Mouse (Mus musculus) layer of hippocampus, adult 2 months (tissue): ENCODE results near the gene Inpp4b. TPM values are rescaled to one million over a fixed set of nuclear protein-coding genes. Genes with fewer than 3 reads are reported as not detected.
"Not testable (repeated sequence)": the region's sequence is repeated elsewhere in the genome, so short reads cannot be mapped to it uniquely, and the experiment has no call there.

ENCODE experiments used
- DNase-seq, 2 experiments: peaks; one replicate each; pipeline ENCODE4 v3.0.0; 2022; ENCODE audit warnings: low spot score in 2 of 2
- H3K27ac ChIP-seq: fragments of 200-600 bp; 2 replicates; pipeline ENCODE4 v1.8.1; 2022
- H3K4me3 ChIP-seq: fragments of 200-600 bp; 2 replicates; pipeline ENCODE4 v1.8.1; 2022; ENCODE audit warnings: mild to moderate bottlenecking
- CTCF ChIP-seq: fragments of 200-600 bp; conservative IDR thresholded peaks from 2 replicates; pipeline ENCODE4 v1.8.1; 2022; ENCODE audit warnings: antibody characterized with exemption, mild to moderate bottlenecking, moderate library complexity
- total RNA-seq, 2 experiments: library from RNA; stranded (reverse); gene quantifications; 2 replicates each; pipeline ENCODE4 v1.2.3; 2021

The Inpp4b gene
- total RNA-seq, 2 experiments from 2014 or later: 11.7 to 11.8 TPM

DNA sequence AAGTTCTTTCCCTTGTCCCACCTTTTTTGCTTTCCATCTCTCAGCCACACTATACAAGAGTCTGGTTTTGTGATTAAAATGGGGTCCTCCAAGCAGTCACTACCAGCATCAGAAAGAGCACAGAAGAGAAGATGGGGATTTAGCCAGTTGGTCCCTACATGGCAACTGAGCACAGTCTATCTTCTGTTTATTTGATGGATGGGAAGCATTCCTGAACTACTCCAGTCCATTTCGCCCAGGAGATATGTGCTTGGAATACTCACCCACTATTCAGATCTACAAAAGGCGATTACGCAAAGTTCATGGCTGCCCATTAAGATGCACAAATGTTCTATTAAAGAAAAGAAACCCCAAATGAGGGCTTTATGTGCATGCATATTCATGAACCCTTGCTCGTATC, 661.8 kb downstream of the Inpp4b start:
- H3K4me3 ChIP-seq: no peak overlapping the region
- no peak for TF ChIP-seq CTCF
- H3K27ac ChIP-seq: no peak overlapping the region
- DNase-seq: no peak

DNA sequence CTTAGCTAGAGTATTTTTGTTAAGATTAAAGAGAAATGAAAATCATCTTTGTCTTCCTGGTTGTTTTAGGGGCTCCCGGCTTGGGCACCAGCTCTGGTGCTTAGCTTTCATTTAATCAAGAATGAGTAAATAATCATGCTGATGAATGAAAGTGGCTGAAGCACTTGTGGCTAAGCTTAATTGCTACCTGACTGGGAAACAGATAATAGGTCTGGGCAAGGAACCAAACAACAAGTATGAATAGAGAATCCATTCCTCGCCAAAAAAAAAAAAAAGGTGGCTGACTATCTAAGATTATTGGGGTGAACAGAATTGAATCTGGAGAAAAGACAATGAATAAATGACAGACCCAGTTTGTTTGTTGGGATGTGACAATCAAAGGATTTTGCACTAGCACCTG, 663.1 kb downstream of the Inpp4b start:
- no peak for DNase-seq

DNA sequence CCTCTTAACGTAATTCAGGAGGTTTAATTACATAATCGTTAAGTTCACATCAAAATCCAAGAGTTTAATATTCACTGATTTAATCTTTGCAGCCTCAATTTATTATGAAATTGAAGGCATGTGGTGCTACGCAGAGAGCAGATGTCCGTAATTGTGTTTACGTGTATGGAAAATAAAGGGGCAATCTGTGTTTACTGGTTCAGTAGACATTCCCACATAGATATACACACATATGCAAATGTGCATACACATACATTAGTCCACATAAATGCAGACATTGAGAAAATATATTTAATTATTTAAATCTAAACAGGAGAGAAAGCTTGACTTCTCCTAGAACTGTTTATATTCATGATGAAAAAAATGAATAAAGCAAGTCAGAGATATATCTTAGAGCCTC, 675.4 kb downstream of the Inpp4b start:
- no peak for DNase-seq
- TF ChIP-seq CTCF: no peak
- H3K4me3 ChIP-seq: no peak overlapping the region
- peak overlapping the region; percentile 25; the same call in 1 of the 2 replicates for H3K27ac ChIP-seq

More for the DNA sequence above, 663.1 kb downstream of the Inpp4b start:
- Histone ChIP-seq H3K27ac (no peak overlapping the region), H3K4me3 (no peak overlapping the region)
- no peak for TF ChIP-seq CTCF

DNA sequence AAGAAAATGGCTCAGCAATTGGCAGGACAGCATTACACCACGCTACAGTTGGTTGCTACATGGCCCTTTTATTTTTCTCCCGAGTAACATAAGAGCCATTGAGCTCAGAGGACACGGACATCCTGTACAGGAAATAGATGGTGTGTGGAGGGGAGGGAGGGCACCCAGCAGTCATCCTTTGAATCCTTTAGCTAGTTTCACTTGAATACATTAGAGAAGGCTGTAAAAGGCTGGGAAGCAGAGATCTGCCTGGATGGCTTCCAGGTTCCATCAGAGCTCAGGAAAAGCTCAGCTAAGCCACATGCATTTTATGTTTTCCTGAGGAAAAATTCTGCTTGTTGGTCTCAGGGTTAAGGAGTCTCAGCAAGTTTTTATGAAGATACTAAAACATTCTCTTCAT, 685.0 kb downstream of the Inpp4b start:
- no peak overlapping the region for H3K4me3 ChIP-seq
- DNase-seq: no peak
- no peak overlapping the region for H3K27ac ChIP-seq
- no peak for TF ChIP-seq CTCF

DNA sequence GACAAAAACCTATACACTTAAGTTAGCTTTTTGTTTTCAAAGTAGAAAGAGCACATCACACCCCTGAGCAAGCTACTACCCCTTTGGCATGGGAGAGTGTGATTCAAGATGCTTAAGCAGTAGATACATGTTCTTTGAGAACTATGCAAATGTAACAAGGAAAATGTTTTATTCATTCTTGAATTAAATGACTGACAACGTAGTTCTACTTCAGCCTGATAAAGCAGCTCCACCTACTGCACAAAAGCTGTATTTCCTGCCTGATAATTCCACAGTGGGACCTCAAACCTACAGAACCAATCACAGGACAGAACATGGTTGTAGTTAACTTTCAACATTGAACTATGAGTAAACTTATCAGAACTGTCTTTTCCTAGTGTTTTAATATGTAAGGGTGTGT, 686.5 kb downstream of the Inpp4b start:
- H3K4me3 ChIP-seq: no peak overlapping the region
- TF ChIP-seq CTCF: peak; percentile 83
- H3K27ac ChIP-seq: no peak overlapping the region
- peak; percentile 20 to 55 for DNase-seq

DNA sequence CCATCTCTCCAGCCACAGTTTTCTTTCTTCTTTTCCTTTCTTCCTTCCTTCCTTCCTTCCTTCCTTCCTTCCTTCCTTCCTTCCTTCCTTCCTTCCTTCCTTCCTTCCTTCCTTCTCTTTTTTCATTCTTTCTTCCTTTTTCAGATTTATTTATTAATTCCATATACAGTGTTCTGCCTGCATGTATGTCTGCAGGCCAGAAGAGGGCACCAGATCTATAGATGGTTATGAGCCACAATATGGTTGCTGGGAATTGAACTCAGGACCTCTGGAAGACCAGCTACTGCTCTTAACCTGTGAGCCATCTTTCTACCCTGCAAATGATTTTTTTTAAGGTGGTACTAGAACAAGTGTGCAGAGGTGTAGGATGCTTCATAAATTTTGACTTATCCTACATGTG, 689.7 kb downstream of the Inpp4b start:
- not testable (repeated sequence) for H3K4me3 ChIP-seq, DNase-seq, H3K27ac ChIP-seq
- peak; percentile 64 for TF ChIP-seq CTCF

DNA sequence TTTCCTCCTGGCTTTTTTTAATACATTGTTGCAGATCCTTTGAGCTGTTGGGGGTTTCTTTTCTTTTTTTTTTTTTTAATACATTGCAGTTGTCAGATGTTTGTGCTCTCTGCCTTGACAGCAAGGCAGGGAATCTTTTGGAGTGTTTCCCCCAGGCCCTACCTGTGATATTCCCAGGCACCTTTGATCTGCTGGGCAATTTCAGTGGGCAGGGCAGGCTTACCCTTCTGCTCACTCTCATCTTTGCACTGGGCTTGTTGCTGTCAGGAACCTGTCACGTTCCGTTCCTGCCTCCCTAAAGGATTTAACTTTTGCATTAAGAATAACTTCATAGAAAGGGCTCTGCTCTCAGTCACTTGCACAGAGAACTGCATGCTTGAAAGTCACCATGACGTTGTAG, 711.7 kb downstream of the Inpp4b start:
- H3K4me3 ChIP-seq: no peak overlapping the region
- DNase-seq: no peak
- H3K27ac ChIP-seq: no peak overlapping the region
- TF ChIP-seq CTCF: no peak

DNA sequence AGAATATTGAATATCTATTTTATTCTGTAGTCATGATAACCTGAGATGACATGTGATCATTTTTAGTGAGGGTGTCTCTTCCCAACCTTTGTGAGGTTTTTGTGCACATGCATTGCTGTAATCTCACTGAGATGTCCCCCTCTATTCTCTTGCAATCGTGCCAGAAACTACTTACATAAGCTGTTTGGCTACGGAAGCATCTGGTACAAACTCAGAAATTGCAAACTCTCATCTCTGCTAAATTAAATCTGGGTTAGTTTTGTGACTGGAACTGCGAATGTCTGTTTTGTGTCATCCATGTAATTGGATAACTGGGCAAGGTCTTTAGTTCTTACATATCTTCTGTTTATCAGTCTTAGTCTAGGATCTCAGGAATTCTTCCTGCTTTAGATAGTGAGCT, 725.3 kb downstream of the Inpp4b start:
- Histone ChIP-seq H3K4me3 (no peak overlapping the region), H3K27ac (peak overlapping the region; percentile 61; the same call in 1 of the 2 replicates)
- peak in 1 of 2 experiments; percentile 46 for DNase-seq
- no peak for TF ChIP-seq CTCF

DNA sequence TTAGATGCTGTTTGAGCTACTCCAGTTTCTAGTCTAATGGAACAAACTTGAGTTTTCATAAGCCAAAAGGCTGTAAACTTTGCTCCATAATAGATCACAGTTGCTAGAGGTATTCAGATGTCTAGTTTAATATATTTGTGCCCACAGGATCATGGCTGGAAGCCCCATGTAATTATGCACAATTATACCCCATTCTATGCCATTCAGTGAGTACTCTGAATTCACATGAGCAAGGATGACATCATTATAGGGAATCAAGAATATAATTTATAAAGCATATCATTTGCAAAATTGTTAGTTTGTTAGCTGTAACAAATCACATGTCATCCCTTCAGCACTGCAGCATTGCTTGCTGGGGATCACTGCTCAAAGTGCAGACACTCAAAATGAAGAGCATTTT, 736.9 kb downstream of the Inpp4b start:
- no peak overlapping the region for H3K27ac ChIP-seq
- H3K4me3 ChIP-seq: no peak overlapping the region
- no peak for TF ChIP-seq CTCF
- DNase-seq: no peak

DNA sequence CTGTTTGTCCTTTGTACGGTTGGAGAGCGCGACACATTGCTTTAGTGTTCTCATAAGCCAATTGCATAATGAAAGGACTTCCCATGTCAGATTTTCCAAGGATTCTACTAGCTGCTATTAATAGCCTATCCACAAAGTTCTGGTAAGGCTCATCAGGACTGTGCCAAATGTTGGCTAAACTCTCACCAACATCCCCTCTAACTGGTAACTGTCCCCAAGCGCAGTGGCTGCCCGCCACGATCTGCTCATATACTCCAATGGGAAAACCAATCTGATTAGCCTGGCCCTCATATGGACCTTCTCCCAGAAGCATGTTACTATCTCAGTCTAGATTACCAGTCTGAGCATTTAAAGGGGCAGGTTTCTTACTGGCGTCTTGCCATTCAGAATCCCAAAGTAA, 744.3 kb downstream of the Inpp4b start:
- H3K4me3 ChIP-seq, DNase-seq, H3K27ac ChIP-seq: not testable (repeated sequence)

DNA sequence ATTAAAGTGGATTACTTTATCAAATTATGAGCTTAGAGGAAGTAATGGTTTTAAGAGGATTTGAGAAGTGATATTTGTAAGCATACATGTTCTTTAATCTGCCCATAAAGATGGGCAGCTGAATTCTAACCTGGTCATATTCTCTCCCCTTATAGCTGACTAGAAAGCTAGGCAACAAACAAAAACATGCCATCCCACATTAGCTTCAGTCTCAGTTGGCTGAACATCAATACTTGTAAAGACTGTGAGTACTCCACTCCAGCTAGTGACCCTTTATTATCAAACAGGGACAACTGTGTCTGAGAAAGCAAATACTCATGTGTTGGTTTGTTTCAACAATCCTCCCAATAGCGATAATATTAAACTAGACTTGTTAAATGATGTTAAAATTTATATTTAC, 748.5 kb downstream of the Inpp4b start:
- TF ChIP-seq CTCF: no peak
- no peak for DNase-seq
- no peak overlapping the region for H3K4me3 ChIP-seq
- no peak overlapping the region for H3K27ac ChIP-seq

DNA sequence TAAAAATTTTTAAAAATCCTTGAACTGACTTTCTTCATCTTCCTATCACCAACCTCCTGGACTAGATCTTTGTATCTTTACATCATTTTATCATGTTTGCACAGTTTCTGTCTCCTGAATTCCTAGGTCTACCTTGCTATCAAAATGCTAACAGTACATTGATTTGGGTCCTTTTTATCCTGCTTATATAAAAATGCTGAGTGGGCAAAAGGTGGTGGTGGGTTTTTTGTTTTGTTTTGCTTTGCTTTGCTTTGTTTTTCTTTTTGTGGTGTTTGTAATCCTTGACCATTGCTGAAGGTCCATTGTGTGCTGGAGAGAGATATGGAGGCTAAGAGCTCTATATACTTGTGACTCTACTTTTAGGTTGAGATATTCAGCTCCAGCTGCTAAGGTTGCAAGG, 750.9 kb downstream of the Inpp4b start:
- Histone ChIP-seq H3K4me3 (no peak overlapping the region), H3K27ac (no peak overlapping the region)
- no peak for DNase-seq
- no peak for TF ChIP-seq CTCF

DNA sequence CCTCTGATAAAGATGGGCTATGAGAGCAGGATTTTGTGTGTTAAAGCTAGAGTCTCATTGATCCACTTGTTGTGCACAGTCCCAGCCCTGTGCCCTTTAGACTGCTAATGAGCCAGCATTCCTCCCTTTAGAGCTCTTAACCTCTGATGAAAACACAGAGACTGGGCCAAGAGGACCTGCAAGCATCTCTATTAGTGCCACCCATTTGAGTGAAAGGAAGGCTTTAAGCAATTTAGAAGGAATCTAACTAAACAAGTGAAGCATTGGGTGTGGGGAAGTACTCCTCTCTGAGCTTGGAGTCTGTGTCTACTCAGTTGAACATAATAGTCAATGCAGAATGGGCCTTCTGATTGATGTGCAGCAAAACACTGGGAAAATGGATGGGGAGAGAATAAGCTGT, 762.2 kb downstream of the Inpp4b start:
- H3K27ac ChIP-seq: no peak overlapping the region
- DNase-seq: peak in 1 of 2 experiments; percentile 17
- TF ChIP-seq CTCF: no peak
- no peak overlapping the region for H3K4me3 ChIP-seq

DNA sequence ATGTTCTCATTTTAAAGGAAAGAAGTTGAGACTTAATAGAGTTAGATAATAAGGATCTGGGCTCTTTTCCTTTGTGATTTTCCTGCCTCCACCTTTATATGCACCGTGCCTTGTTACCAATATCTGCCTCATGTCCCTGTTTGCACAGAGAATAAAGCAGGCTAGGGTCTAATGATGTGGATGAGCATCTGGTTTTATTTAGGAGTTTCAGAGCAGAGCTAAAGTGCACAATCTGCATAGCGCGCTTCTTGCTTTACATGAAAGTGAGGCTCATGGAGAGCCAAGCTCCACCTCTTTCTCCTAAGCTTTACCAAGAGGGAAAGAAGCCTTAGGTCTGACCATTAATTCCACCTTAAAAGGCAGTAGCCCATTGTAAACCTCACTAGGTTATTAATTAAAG, 763.8 kb downstream of the Inpp4b start:
- H3K27ac ChIP-seq: no peak overlapping the region
- no peak overlapping the region for H3K4me3 ChIP-seq
- TF ChIP-seq CTCF: no peak
- DNase-seq: no peak

DNA sequence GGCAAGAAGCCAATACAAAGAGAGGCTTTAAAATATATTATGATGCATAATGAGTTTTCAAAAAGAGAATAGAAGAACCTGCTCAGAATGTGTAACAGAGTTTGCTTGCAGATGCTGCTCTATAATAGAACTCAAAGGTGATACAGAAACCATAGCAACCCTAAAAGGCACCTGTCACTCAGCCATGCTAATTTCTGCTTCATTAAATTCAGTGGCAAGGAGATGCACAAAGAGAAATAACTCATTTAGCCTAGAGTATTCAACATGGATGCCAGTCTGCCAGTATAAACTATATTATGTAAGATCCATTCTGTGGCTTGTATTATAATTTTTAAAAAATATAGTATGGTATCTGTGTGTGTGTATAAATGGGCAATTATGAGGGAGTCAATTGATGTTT, 807.9 kb downstream of the Inpp4b start:
- H3K27ac ChIP-seq: no peak overlapping the region
- DNase-seq: no peak
- TF ChIP-seq CTCF: no peak
- H3K4me3 ChIP-seq: no peak overlapping the region
